Mouse (Mus musculus) naive thymus-derived CD4-positive, alpha-beta T cell, adult 2 months (primary cell): ENCODE measurements around the gene Gpr39.

Experiments
- DNase-seq: peaks from one replicate; pipeline ENCODE4 v3.0.0-alpha.2; 2011; ENCODE audit warnings: low read depth

Gene Gpr39

GRCm38 (mm10) chr1:125701101-125701590, 24.4 kb downstream of the Gpr39 start:
- DNase-seq = no peak

GRCm38 (mm10) chr1:125701773-125702172, 25.0 kb downstream of the Gpr39 start:
- DNase-seq = no peak

GRCm38 (mm10) chr1:125702326-125702725, 25.5 kb downstream of the Gpr39 start:
- DNase-seq = no peak

GRCm38 (mm10) chr1:125705412-125705811, 28.6 kb downstream of the Gpr39 start:
- DNase-seq = no peak

- no peak for DNase-seq
Measured at GRCm38 (mm10) chr1:125715286-125715685, 38.5 kb downstream of the Gpr39 start.

- no peak for DNase-seq
Measured at GRCm38 (mm10) chr1:125716241-125716640, 39.4 kb downstream of the Gpr39 start.

- DNase-seq = no peak
Measured at GRCm38 (mm10) chr1:125717906-125718305, 41.1 kb downstream of the Gpr39 start.

- DNase-seq = no peak
Measured at GRCm38 (mm10) chr1:125719127-125719526, 42.3 kb downstream of the Gpr39 start.

GRCm38 (mm10) chr1:125721104-125721758, 44.4 kb downstream of the Gpr39 start:
- DNase-seq = no peak

GRCm38 (mm10) chr1:125724304-125724703, 47.5 kb downstream of the Gpr39 start:
- no peak for DNase-seq

GRCm38 (mm10) chr1:125729025-125729565, 52.3 kb downstream of the Gpr39 start:
- DNase-seq = no peak

- DNase-seq = no peak
Measured at GRCm38 (mm10) chr1:125729731-125730536, 53.1 kb downstream of the Gpr39 start.

- DNase-seq = no peak
Measured at GRCm38 (mm10) chr1:125730537-125730880, 53.7 kb downstream of the Gpr39 start.

- DNase-seq = no peak
Measured at GRCm38 (mm10) chr1:125731854-125732253, 55.1 kb downstream of the Gpr39 start.

- no peak for DNase-seq
Measured at GRCm38 (mm10) chr1:125744766-125745165, 68.0 kb downstream of the Gpr39 start.

GRCm38 (mm10) chr1:125755335-125755996, 78.7 kb downstream of the Gpr39 start:
- no peak for DNase-seq

GRCm38 (mm10) chr1:125759972-125760695, 83.3 kb downstream of the Gpr39 start:
- DNase-seq = no peak

- DNase-seq = no peak
Measured at GRCm38 (mm10) chr1:125760696-125761025, 83.9 kb downstream of the Gpr39 start.

- DNase-seq = no peak
Measured at GRCm38 (mm10) chr1:125762076-125762475, 85.3 kb downstream of the Gpr39 start.

GRCm38 (mm10) chr1:125789804-125790203, 113.0 kb downstream of the Gpr39 start:
- DNase-seq = no peak

- DNase-seq = no peak
Measured at GRCm38 (mm10) chr1:125800506-125800905, 123.7 kb downstream of the Gpr39 start.

- no peak for DNase-seq
Measured at GRCm38 (mm10) chr1:125808426-125808825, 131.6 kb downstream of the Gpr39 start.
